Mouse (Mus musculus) kidney, postnatal 0 days (tissue): ENCODE data around the gene Gm13276. TPM values are rescaled to one million over a fixed set of nuclear protein-coding genes. Genes with fewer than 3 reads are reported as not detected.
"Not testable (repeated sequence)": the region's sequence is repeated elsewhere in the genome, so short reads cannot be mapped to it uniquely, and the experiment has no call there.

Source experiments
- ATAC-seq: fragments of 200-750 bp; cut with Nextera tagmentation; replicated peaks from 2 replicates; pipeline ENCODE4 v1.8.0; 2017; ENCODE audit warnings: low read depth, moderate number of reproducible peaks, moderate TSS enrichment, moderate library complexity; ENCODE audit not compliant: low FRiP score
- DNase-seq: peaks from one replicate; pipeline ENCODE4 v3.0.0-alpha.2; 2016; ENCODE audit warnings: low spot score
- H3K27ac ChIP-seq: fragments of 300-500 bp; sonication (generic); 2 replicates; pipeline ENCODE4 v1.5.1; 2014; ENCODE audit warnings: mild to moderate bottlenecking
- H3K27me3 ChIP-seq: fragments of 300-500 bp; sonication (generic); 2 replicates; pipeline ENCODE4 v1.6.1; 2014; ENCODE audit warnings: low read length, mixed read lengths; ENCODE audit not compliant: insufficient read depth
- H3K36me3 ChIP-seq: fragments of 300-500 bp; sonication (generic); 2 replicates; pipeline ENCODE4 v1.6.1; 2014; ENCODE audit warnings: low read length, mixed read lengths; ENCODE audit not compliant: insufficient read depth
- H3K4me1 ChIP-seq: fragments of 300-500 bp; sonication (generic); replicated peaks from 2 replicates; pipeline ENCODE4 v1.6.1; 2014; ENCODE audit warnings: antibody characterized with exemption, low read length, mixed read lengths; ENCODE audit not compliant: insufficient read depth
- H3K4me2 ChIP-seq: fragments of 300-500 bp; sonication (generic); 2 replicates; pipeline ENCODE4 v1.6.1; 2014; ENCODE audit warnings: mild to moderate bottlenecking, low read length, moderate library complexity, mixed read lengths
- H3K4me3 ChIP-seq: fragments of 300-500 bp; sonication (generic); replicated peaks from 2 replicates; pipeline ENCODE4 v1.5.1; 2014; ENCODE audit warnings: low read depth, low read length
- H3K9ac ChIP-seq: fragments of 300-500 bp; sonication (generic); 2 replicates; pipeline ENCODE4 v1.6.1; 2014; ENCODE audit warnings: low read depth, low read length
- H3K9me3 ChIP-seq: fragments of 300-500 bp; sonication (generic); replicated peaks from 2 replicates; pipeline ENCODE4 v1.6.1; 2016; ENCODE audit warnings: low read length, inconsistent platforms, mixed read lengths
- CTCF ChIP-seq: IDR thresholded peaks from 2 replicates; pipeline ENCODE4 v1.5.1; 2016; ENCODE audit warnings: antibody characterized with exemption, low read depth, mild to moderate bottlenecking, moderate library complexity
- WGBS: fragments of 180-500 bp; shearing (Covaris S2); extraction: QIAGEN DNeasy Blood & Tissue Kit; methylation state at CpG from one replicate; pipeline ENCODE4 v1.1.7; 2014; 5-methylcytosine and 5-hydroxymethylcytosine counted together
- polyA plus RNA-seq: library from polyadenylated mRNA; unstranded; fragments of >200 nt; fragmentation: Nextera tagmentation; extraction: Ambion mirVana; gene quantifications from 2 replicates; pipeline ENCODE4 v1.2.1, GENCODE M21; 2015

Gm13276 gene
- polyA plus RNA-seq, 1 experiment from 2014 or later = not detected

GRCm38 (mm10) chr4:88805761-88806160, 20.3 kb downstream of the Gm13276 start:
- H3K27ac ChIP-seq, H3K36me3 ChIP-seq, ATAC-seq, H3K9me3 ChIP-seq, H3K27me3 ChIP-seq, H3K9ac ChIP-seq, H3K4me2 ChIP-seq, H3K4me3 ChIP-seq, H3K4me1 ChIP-seq, DNase-seq: not testable (repeated sequence)
- TF ChIP-seq CTCF = peak; percentile 39
- no CpG with 5 or more reads among the region's 34 CpGs for WGBS

- ATAC-seq = no peak
- Histone ChIP-seq H3K27me3 (no peaks in the 10 kb centered on the region), H3K9me3 (no peaks in the 10 kb centered on the region), H3K4me1 (no peaks in the 10 kb centered on the region), H3K9ac (no peak within 1 kb of the TSS), H3K4me2 (no peak within 1 kb of the TSS), H3K27ac (no peak within 1 kb of the TSS), H3K36me3 (no peaks in the 10 kb centered on the region), H3K4me3 (no peak within 1 kb of the TSS)
- DNase-seq = no peak
- WGBS = 63% methylated on average over 3 of the region's 3 CpGs
- no peak for TF ChIP-seq CTCF
Observed at GRCm38 (mm10) chr4:88815928-88816327, 30.4 kb downstream of the Gm13276 start, which contains the start of gene Ifna7. TSS of gene Ifna7 (plus strand) at chr4:88816228.

- no peak for ATAC-seq
- 79% methylated on average over 1 of the region's 1 CpGs for WGBS
- no peaks in the 10 kb centered on the region for H3K36me3 ChIP-seq
- H3K4me2 ChIP-seq = no peak within 1 kb of the TSS
- H3K4me1 ChIP-seq = no peaks in the 10 kb centered on the region
- H3K9ac ChIP-seq = no peak within 1 kb of the TSS
- no peak for DNase-seq
- H3K27me3 ChIP-seq = no peaks in the 10 kb centered on the region
- H3K9me3 ChIP-seq = no peaks in the 10 kb centered on the region
- H3K4me3 ChIP-seq = no peak within 1 kb of the TSS
- no peak within 1 kb of the TSS for H3K27ac ChIP-seq
- TF ChIP-seq CTCF = no peak
Observed at GRCm38 (mm10) chr4:88819659-88820058, 34.1 kb downstream of the Gm13276 start, which contains the start of gene Ifna11. TSS of gene Ifna11 (plus strand) at chr4:88819959.

- H3K27me3 ChIP-seq = no peaks in the 10 kb centered on the region
- DNase-seq (peak; percentile 51), ATAC-seq (no peak)
- TF ChIP-seq CTCF = peak; percentile 66
- no peak overlapping the region for H3K27ac ChIP-seq
- no peaks in the 10 kb centered on the region for H3K4me1 ChIP-seq
- no peak overlapping the region for H3K4me2 ChIP-seq
- no peak overlapping the region for H3K9ac ChIP-seq
- WGBS = 23% methylated on average over 4 of the region's 4 CpGs
- H3K9me3 ChIP-seq = no peaks in the 10 kb centered on the region
- no peak overlapping the region for H3K4me3 ChIP-seq
- no peaks in the 10 kb centered on the region for H3K36me3 ChIP-seq
Observed at GRCm38 (mm10) chr4:88822995-88823394, 37.5 kb downstream of the Gm13276 start.

- not testable (repeated sequence) for H3K9ac ChIP-seq, H3K27me3 ChIP-seq, ATAC-seq, H3K36me3 ChIP-seq, H3K4me3 ChIP-seq, H3K27ac ChIP-seq, H3K4me2 ChIP-seq, H3K4me1 ChIP-seq, H3K9me3 ChIP-seq, DNase-seq
Observed at GRCm38 (mm10) chr4:88827116-88827515, 41.6 kb downstream of the Gm13276 start, which contains the start of gene Ifna6. TSS of gene Ifna6 (plus strand) at chr4:88827416.

GRCm38 (mm10) chr4:88830523-88830922, 45.0 kb downstream of the Gm13276 start:
- Histone ChIP-seq H3K36me3 (no peaks in the 10 kb centered on the region), H3K4me1 (no peaks in the 10 kb centered on the region), H3K27ac (no peak overlapping the region), H3K27me3 (no peaks in the 10 kb centered on the region), H3K9me3 (no peaks in the 10 kb centered on the region), H3K4me3 (no peak overlapping the region), H3K4me2 (no peak overlapping the region), H3K9ac (no peak overlapping the region)
- no peak for ATAC-seq
- DNase-seq = peak; percentile 59
- TF ChIP-seq CTCF = peak; percentile 64
- 32% methylated on average over 4 of the region's 4 CpGs for WGBS

GRCm38 (mm10) chr4:88835225-88835624, 49.7 kb downstream of the Gm13276 start, which contains the start of gene Ifna5:
TSS of gene Ifna5 (plus strand) at chr4:88835525.
- 64% methylated on average over 1 of the region's 1 CpGs for WGBS
- not testable (repeated sequence) for H3K4me2 ChIP-seq, H3K27ac ChIP-seq, H3K9me3 ChIP-seq, ATAC-seq, H3K27me3 ChIP-seq, H3K36me3 ChIP-seq, H3K9ac ChIP-seq, DNase-seq, H3K4me1 ChIP-seq, H3K4me3 ChIP-seq

Other genes with a start within 250 kb of the Gm13276 start
- gene Ifna15, start 227.5 kb upstream of the Gm13276 start, polyA plus RNA-seq = not detected in 2 replicates
- gene Ifna14, start 213.9 kb upstream of the Gm13276 start, polyA plus RNA-seq = not detected in 2 replicates
- not detected in 2 replicates for gene Ifna9, start 193.3 kb upstream of the Gm13276 start, polyA plus RNA-seq
- gene Ifna12, start 182.3 kb upstream of the Gm13276 start, polyA plus RNA-seq = not detected in 2 replicates
- not detected in 2 replicates for gene C87499, start 151.3 kb upstream of the Gm13276 start, polyA plus RNA-seq
- not detected in 2 replicates for gene Ifna13, start 141.2 kb upstream of the Gm13276 start, polyA plus RNA-seq
- gene Ifna16, start 108.8 kb upstream of the Gm13276 start, polyA plus RNA-seq = not detected in 2 replicates
- gene Ifna2, start 101.8 kb upstream of the Gm13276 start, polyA plus RNA-seq = not detected in 2 replicates
- not detected in 2 replicates for gene Ifnab, start 94.3 kb upstream of the Gm13276 start, polyA plus RNA-seq
- gene Gm26566, start 63.9 kb upstream of the Gm13276 start, polyA plus RNA-seq = 0.38 and 0.49 TPM in 2 replicates
- gene Klhl9, start 63.2 kb upstream of the Gm13276 start, polyA plus RNA-seq = 84.2 and 86.5 TPM in 2 replicates
- gene Gm13271, start 30.8 kb upstream of the Gm13276 start, polyA plus RNA-seq = 0.29 TPM in 1 of 2 replicates, not detected in the other
- gene Gm13283, start 25.6 kb upstream of the Gm13276 start, polyA plus RNA-seq = 0.49 and 0.71 TPM in 2 replicates
- 0.49 TPM in 1 of 2 replicates, not detected in the other for gene Gm13290, start 11.9 kb upstream of the Gm13276 start, polyA plus RNA-seq
- gene Gm13289, start 8.8 kb upstream of the Gm13276 start, polyA plus RNA-seq = not detected in 2 replicates
- gene Gm13272, start 5.9 kb upstream of the Gm13276 start, polyA plus RNA-seq = not detected in 2 replicates
- gene Ifnz, start 3.6 kb upstream of the Gm13276 start, polyA plus RNA-seq = 0.14 and 0.46 TPM in 2 replicates
- gene Gm13277, start 2.9 kb downstream of the Gm13276 start, polyA plus RNA-seq = not detected in 2 replicates
- not detected in 2 replicates for gene Gm13278, start 5.8 kb downstream of the Gm13276 start, polyA plus RNA-seq
- not detected in 2 replicates for gene Gm13275, start 8.8 kb downstream of the Gm13276 start, polyA plus RNA-seq
- gene Gm13279, start 11.7 kb downstream of the Gm13276 start, polyA plus RNA-seq = not detected in 2 replicates
- 1.3 TPM in 1 of 2 replicates, not detected in the other for gene Gm13285, start 14.0 kb downstream of the Gm13276 start, polyA plus RNA-seq
- not detected in 2 replicates for gene Gm13287, start 17.5 kb downstream of the Gm13276 start, polyA plus RNA-seq
- gene Gm13288, start 19.8 kb downstream of the Gm13276 start, polyA plus RNA-seq = 0.09 TPM in 1 of 2 replicates, not detected in the other
- gene Ifna7, start 30.5 kb downstream of the Gm13276 start, polyA plus RNA-seq = not detected in 2 replicates
- not detected in 2 replicates for gene Ifna11, start 34.2 kb downstream of the Gm13276 start, polyA plus RNA-seq
- not detected in 2 replicates for gene Ifna6, start 41.7 kb downstream of the Gm13276 start, polyA plus RNA-seq
- gene Ifna5, start 49.8 kb downstream of the Gm13276 start, polyA plus RNA-seq = not detected in 2 replicates
- not detected in 2 replicates for gene Ifna4, start 56.2 kb downstream of the Gm13276 start, polyA plus RNA-seq
- gene Ifna1, start 64.4 kb downstream of the Gm13276 start, polyA plus RNA-seq = not detected in 2 replicates
- gene Ifne, start 94.5 kb downstream of the Gm13276 start, polyA plus RNA-seq = not detected in 2 replicates